Comparison of ENCODE assay signal across 8 mouse cellular contexts in the genomic region with DNA sequence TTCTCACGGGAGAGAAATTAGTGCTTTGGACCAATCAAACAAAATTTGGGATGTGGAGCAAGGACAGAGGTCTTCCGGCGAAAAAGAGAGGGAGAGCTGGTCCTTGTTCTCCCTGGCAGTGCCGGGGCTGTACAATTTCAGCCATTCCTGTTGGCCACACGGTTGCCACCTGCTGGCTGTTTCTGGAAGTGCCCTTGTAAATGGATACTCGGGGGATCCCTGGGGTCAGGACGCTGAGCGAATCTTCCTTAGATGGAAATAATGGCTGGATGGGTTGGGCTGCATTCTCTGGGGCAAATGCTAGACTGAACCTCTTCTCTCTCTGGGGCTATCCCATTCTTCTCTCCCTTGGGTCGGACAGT. TPM values are rescaled to one million over a fixed set of nuclear protein-coding genes. Genes with fewer than 3 reads are reported as not detected.
DNase-seq lines count a peak whose midpoint lies in the region; ATAC-seq and TF ChIP-seq lines count a peak whose summit lies in the region.

No protein-coding gene starts in this region.

- ATAC-seq in forebrain, embryonic 16.5 days = peak; percentile 86
- peak; percentile 83 for ATAC-seq in lung, embryonic 14.5 days (ENCODE audit: insufficient read depth)

- no peaks in the 10 kb centered on the region for H3K36me3 ChIP-seq in ES-E14 (ENCODE audit: control insufficient read depth, insufficient read depth, low read length, poor library complexity, severe bottlenecking)
- no peaks in the 10 kb centered on the region for H3K36me3 ChIP-seq in forebrain, embryonic 16.5 days (ENCODE audit: control insufficient read depth, insufficient read depth)
- H3K36me3 ChIP-seq in lung, embryonic 14.5 days (ENCODE audit: insufficient read depth) = no peaks in the 10 kb centered on the region

- peaks cover 0 to 11% of the 10 kb centered on the region in 2 experiments; a peak in 2 of 4 replicates for H3K4me1 ChIP-seq in ES-E14 (ENCODE audit: control insufficient read depth in 2 of 2, insufficient read depth in 2 of 2, low read length in 2 of 2, poor library complexity in 1 of 2)
- peaks cover 6% of the 10 kb centered on the region for H3K4me1 ChIP-seq in forebrain, embryonic 16.5 days (replicated peaks; ENCODE audit: control insufficient read depth, insufficient read depth, low read length)
- H3K4me1 ChIP-seq in lung, embryonic 14.5 days (ENCODE audit: insufficient read depth) = peaks cover 3% of the 10 kb centered on the region
- H3K4me1 ChIP-seq in olfactory bulb, adult 2 months (ENCODE audit: control insufficient read depth, insufficient read depth, low read length) = peaks cover 13% of the 10 kb centered on the region

- H3K9ac ChIP-seq in ES-E14 (ENCODE audit: insufficient read depth, low read depth, low read length, poor library complexity, severe bottlenecking) = peak overlapping the region; percentile 18
- H3K9ac ChIP-seq in forebrain, embryonic 16.5 days (replicated peaks; ENCODE audit: low read depth, low read length) = peak overlapping the region; percentile 68
- peak overlapping the region; percentile 18 for H3K9ac ChIP-seq in lung, embryonic 14.5 days

- intact Hi-C loops in heart, postnatal 36 days (cut with DNase I) = loop anchor here (2.0 to 10.0 kb wide), 3 partner anchors 36 to 178 kb away; a partner anchor contains a TSS

- peak overlapping the region; percentile 48 to 68 for H3K4me3 ChIP-seq in ES-E14 (ENCODE audit: insufficient read depth in 1 of 2, low read depth in 1 of 2, low read length in 2 of 2, poor library complexity in 1 of 2, severe bottlenecking in 1 of 2)
- H3K4me3 ChIP-seq in forebrain, embryonic 16.5 days (replicated peaks; ENCODE audit: low read length) = peak overlapping the region; percentile 58
- H3K4me3 ChIP-seq in layer of hippocampus, adult 2 months = peak overlapping the region; percentile 85
- peak overlapping the region; percentile 46 for H3K4me3 ChIP-seq in lung, embryonic 14.5 days (ENCODE audit: low read depth, low read length)
- peak overlapping the region; percentile 66 for H3K4me3 ChIP-seq in olfactory bulb, adult 2 months (ENCODE audit: insufficient read depth, low read depth, low read length)

- peak; percentile 91 for DNase-seq in ES-E14 (ENCODE audit: low read depth, low spot score)
- DNase-seq in cerebellum, adult 11-12 months = peak; percentile 84
- peak; percentile 90 to 92 for DNase-seq in heart, postnatal 36 days
- peak; percentile 85 to 89 for DNase-seq in layer of hippocampus, adult 2 months (ENCODE audit: low spot score in 2 of 2)
- peak; percentile 97 for DNase-seq in lung, embryonic 14.5 days
- DNase-seq in thymus, adult 18-20 months = peak; percentile 63 to 79

- in situ Hi-C loops in ES-E14 (cut with MboI; ENCODE audit: low sequenced_read_pairs in 2 of 2, unreplicated experiment in 2 of 2) = no loop called here

- H3K27ac ChIP-seq in ES-E14 (ENCODE audit: insufficient read depth, low read depth, low read length, poor library complexity, severe bottlenecking) = no peak overlapping the region
- H3K27ac ChIP-seq in forebrain, embryonic 16.5 days (ENCODE audit: low read length) = no peak overlapping the region
- peak overlapping the region; percentile 88 for H3K27ac ChIP-seq in layer of hippocampus, adult 2 months
- no peak overlapping the region for H3K27ac ChIP-seq in lung, embryonic 14.5 days (ENCODE audit: low read depth)
- no peak overlapping the region for H3K27ac ChIP-seq in olfactory bulb, adult 2 months (ENCODE audit: insufficient read depth, low read depth, low read length)

- no peak for TF ChIP-seq POLR2A in olfactory bulb, adult 2 months (IDR thresholded peaks at IDR 0.05; ENCODE audit: insufficient read depth, low read depth, low read length)

- TF ChIP-seq CTCF in layer of hippocampus, adult 2 months (conservative IDR thresholded peaks at IDR 0.05) = peak; percentile 90
- TF ChIP-seq CTCF in lung, embryonic 14.5 days (IDR thresholded peaks at IDR 0.05; ENCODE audit: low read depth) = peak; percentile 95
- TF ChIP-seq CTCF in olfactory bulb, adult 2 months (IDR thresholded peaks at IDR 0.05; ENCODE audit: insufficient read depth, low read depth, low read length) = peak; percentile 86

- peak overlapping the region; percentile 94 for H3K4me2 ChIP-seq in forebrain, embryonic 16.5 days (ENCODE audit: low read length)
- H3K4me2 ChIP-seq in lung, embryonic 14.5 days = peak overlapping the region; percentile 81

- H3K27me3 ChIP-seq in forebrain, embryonic 16.5 days (replicated peaks; ENCODE audit: control insufficient read depth, insufficient read depth, low read length) = no peaks in the 10 kb centered on the region
- peaks cover 4% of the 10 kb centered on the region; the same call in 1 of the 2 replicates for H3K27me3 ChIP-seq in lung, embryonic 14.5 days (ENCODE audit: insufficient read depth, low read length)

- H3K9me3 ChIP-seq in ES-E14 (ENCODE audit: control insufficient read depth, insufficient read depth, low read depth, low read length) = no peaks in the 10 kb centered on the region
- H3K9me3 ChIP-seq in forebrain, embryonic 16.5 days (ENCODE audit: control insufficient read depth, low read length) = no peaks in the 10 kb centered on the region
- H3K9me3 ChIP-seq in lung, embryonic 14.5 days (ENCODE audit: low read depth, low read length) = no peaks in the 10 kb centered on the region

- 2% methylated on average over 9 of the region's 9 CpGs for WGBS in forebrain, embryonic 16.5 days
- WGBS in lung, embryonic 14.5 days = 0% methylated on average over 9 of the region's 9 CpGs
- WGBS in olfactory bulb, adult 2 months = under 1% methylated on average over 9 of the region's 9 CpGs

TF ChIP-seq in ES-E14, 5 proteins besides CTCF, POLR2A, EP300 and RAD21:
- TF ChIP-seq CHD2 (IDR thresholded peaks at IDR 0.05; ENCODE audit: low read depth, low read length) = no peak
- 0 out of 2 replicates have a peak, but pooled peaks have one; percentile 24 for TF ChIP-seq ZC3H11A (IDR thresholded peaks at IDR 0.05; ENCODE audit: borderline replicate concordance, low read depth, low read length)
- TF ChIP-seq MAFK (IDR thresholded peaks at IDR 0.05; ENCODE audit: insufficient read depth, low read depth, low read length) = no peak
- no peak for TF ChIP-seq HCFC1 (IDR thresholded peaks at IDR 0.05; ENCODE audit: borderline replicate concordance, insufficient read depth, low read length)
- no peak for TF ChIP-seq ZNF384 (IDR thresholded peaks at IDR 0.05; ENCODE audit: low read depth, low read length)
TF ChIP-seq in ES-E14: peak in this region for 1.

RNA-seq across cellular contexts. Expression of a gene that starts 1.0 kb away (rescaled TPM):
- 9.8 and 13.4 TPM in 2 replicates for total RNA-seq in ES-E14 (2012; rRNA removed)
- polyA plus RNA-seq in forebrain, embryonic 16.5 days (2015; fragmentation: Nextera tagmentation; extraction: Ambion mirVana) = 19.1 and 27.2 TPM in 2 replicates
- 1 to 10 TPM; 2.8 to 2.9 TPM for total RNA-seq in heart, postnatal 36 days (2021)
- total RNA-seq in layer of hippocampus, adult 2 months (2021) = 10 to 100 TPM; 12.8 to 14.0 TPM
- 3.9 and 4.2 TPM in 2 replicates for polyA plus RNA-seq in lung, embryonic 14.5 days (2014; fragmentation: Nextera tagmentation; extraction: Ambion mirVana)
- polyA plus RNA-seq in olfactory bulb, adult 2 months (2012; ENCODE audit: insufficient read depth, insufficient read length, low replicate concordance, missing spikeins) = not detected in 2 replicates

RNA-seq across cellular contexts. Expression of a gene that starts 24.3 kb away (rescaled TPM):
- total RNA-seq in ES-E14 (2012; rRNA removed) = 1,350 and 1,664 TPM in 2 replicates
- polyA plus RNA-seq in forebrain, embryonic 16.5 days (2015; fragmentation: Nextera tagmentation; extraction: Ambion mirVana) = 4,671 and 4,745 TPM in 2 replicates
- total RNA-seq in heart, postnatal 36 days (2021) = 100 to 1,000 TPM; 708 to 720 TPM
- total RNA-seq in layer of hippocampus, adult 2 months (2021) = 1,000 to 10,000 TPM; 1,708 to 1,866 TPM
- 2,928 and 2,952 TPM in 2 replicates for polyA plus RNA-seq in lung, embryonic 14.5 days (2014; fragmentation: Nextera tagmentation; extraction: Ambion mirVana)
- 651 TPM in 1 of 2 replicates, not detected in the other for polyA plus RNA-seq in olfactory bulb, adult 2 months (2012; ENCODE audit: insufficient read depth, insufficient read length, low replicate concordance, missing spikeins)

RNA-seq across cellular contexts. Expression of a gene that starts 36.2 kb away (rescaled TPM):
- 66.5 and 68.0 TPM in 2 replicates for total RNA-seq in ES-E14 (2012; rRNA removed)
- 79.5 and 86.3 TPM in 2 replicates for polyA plus RNA-seq in forebrain, embryonic 16.5 days (2015; fragmentation: Nextera tagmentation; extraction: Ambion mirVana)
- 10 to 100 TPM; 22.8 to 25.0 TPM for total RNA-seq in heart, postnatal 36 days (2021)
- 10 to 100 TPM; 36.3 to 43.2 TPM for total RNA-seq in layer of hippocampus, adult 2 months (2021)
- 18.2 and 18.9 TPM in 2 replicates for polyA plus RNA-seq in lung, embryonic 14.5 days (2014; fragmentation: Nextera tagmentation; extraction: Ambion mirVana)
- not detected in 2 replicates for polyA plus RNA-seq in olfactory bulb, adult 2 months (2012; ENCODE audit: insufficient read depth, insufficient read length, low replicate concordance, missing spikeins)

Comparison
In these comparisons a context has a peak if more than half of its experiments do, and no peak if none do; other contexts are left out.
1. H3K9ac ChIP-seq: peak in every context shown above with its lines; median percentile 68 in forebrain, embryonic 16.5 days; 18 in ES-E14; 18 in lung, embryonic 14.5 days.